Mouse (Mus musculus) leukemia stem cell, adult 10-12 weeks (primary cell): ENCODE measurements around the gene Chpf. TPM values are rescaled to one million over a fixed set of nuclear protein-coding genes. Genes with fewer than 3 reads are reported as not detected.

ENCODE experiments used
- polyA plus RNA-seq: library from polyadenylated mRNA; stranded (reverse); fragments of >175 nt; gene quantifications from 2 replicates; pipeline ENCODE4 v1.2.3, GENCODE M21; 2012; ENCODE audit warnings: low replicate concordance

The Chpf gene
- 39.4 and 46.1 TPM in 2 replicates for polyA plus RNA-seq

DNA sequence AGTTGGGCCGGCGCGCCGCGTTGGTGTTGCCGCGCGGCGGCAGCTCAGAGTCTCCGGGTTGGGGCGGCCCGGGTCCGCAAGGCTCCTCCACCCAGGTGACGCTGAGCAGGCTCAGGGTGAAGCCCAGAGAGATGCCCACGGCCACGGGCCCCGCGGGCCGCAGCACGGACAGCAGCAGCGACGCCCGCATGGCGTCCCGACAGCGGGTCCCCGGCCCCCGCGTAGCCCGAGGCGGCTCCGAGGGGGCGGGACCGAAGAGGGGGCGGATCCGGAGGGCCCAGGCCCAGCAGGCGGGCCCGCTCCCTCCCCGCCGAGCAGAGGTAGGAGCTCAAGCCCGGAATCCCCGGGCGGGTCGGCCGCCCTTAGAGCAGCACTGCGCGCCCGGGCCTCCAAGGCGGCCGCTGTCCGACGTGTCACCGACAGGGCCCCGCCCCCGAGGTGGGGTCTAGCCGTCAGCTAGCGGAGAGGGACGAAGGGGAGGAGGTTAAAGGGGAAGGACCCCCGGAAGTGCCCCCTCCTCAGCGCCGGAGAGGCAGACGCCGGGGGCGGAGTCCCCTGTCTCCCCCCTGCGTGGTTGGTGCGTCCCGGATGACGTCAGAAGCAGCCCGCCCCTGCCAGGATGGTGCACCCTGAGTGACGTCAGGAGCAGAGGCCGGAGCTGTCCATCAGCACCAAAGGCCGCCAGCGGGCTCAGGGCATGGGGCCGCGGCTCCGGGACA is at the start of gene Chpf, which contains the start of gene Tmem198:
Chpf (minus strand) TSS at position 392 of the 719 bp plus-strand sequence.
Tmem198 (plus strand) TSS at position 617 of the 719 bp plus-strand sequence.

DNA sequence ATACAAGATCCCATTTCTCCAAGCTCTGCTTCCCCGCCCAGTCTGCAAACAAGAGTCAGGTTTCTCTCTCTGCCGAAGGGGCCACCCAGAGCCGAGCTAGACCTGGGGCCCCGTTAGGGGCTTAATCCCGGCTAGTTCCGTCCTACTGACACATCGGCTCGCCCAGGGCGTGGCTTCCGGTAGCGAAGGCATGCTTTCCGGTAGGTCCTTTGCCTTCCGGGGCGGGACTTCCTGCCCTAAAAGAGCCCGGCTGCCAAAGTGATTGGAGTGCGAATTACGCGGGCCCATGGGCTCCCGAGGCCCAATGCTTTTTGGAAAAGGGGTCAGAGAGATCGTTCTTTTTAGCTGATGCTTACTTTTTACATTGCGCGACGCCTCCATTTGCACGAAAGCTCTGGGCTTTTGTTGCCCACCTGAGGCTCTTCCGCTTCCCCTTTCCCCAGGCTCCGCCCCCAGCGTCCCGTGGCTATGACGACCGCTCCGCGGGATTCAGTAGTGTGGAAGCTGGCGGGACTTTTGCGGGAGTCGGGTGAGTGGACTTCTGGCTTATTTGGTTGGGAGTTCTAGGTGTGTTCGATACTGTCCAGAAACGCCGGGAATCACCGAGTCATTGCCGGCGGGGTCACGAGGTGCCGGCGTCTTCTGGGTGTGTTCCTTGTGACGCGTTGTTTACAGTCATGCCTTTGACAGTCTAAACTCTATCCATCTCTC is 42.4 kb upstream of the Chpf start, which contains the start of gene Stk11ip:
Stk11ip (plus strand) TSS at position 209 of the 711 bp plus-strand sequence.

GRCm38 (mm10) chr1:75507006-75507405 is 27.9 kb upstream of the Chpf start, which contains the start of gene Inha:
Gene Inha, plus strand, starts transcription at chr1:75507077.

GRCm38 (mm10) chr1:75505956-75506831 is 27.1 kb upstream of the Chpf start, which contains the start of gene Obsl1:
Gene Obsl1, minus strand, starts transcription at chr1:75506452.

GRCm38 (mm10) chr1:75450314-75451005 is 28.6 kb downstream of the Chpf start, which contains the start of gene Asic4:
Gene Asic4, plus strand, starts transcription at chr1:75450436.

GRCm38 (mm10) chr1:75435475-75436328 is 43.4 kb downstream of the Chpf start, which contains the start of gene Gmppa:
Gene Gmppa, plus strand, starts transcription at chr1:75435930.

Other genes with a start within 250 kb of the Chpf start
- gene A630095N17Rik, start 247.2 kb downstream of the Chpf start, polyA plus RNA-seq: not detected in 2 replicates
- gene Dnajb2, start 242.9 kb downstream of the Chpf start, polyA plus RNA-seq: 27.3 and 57.8 TPM in 2 replicates
- gene Ptprn, start 214.8 kb downstream of the Chpf start, polyA plus RNA-seq: 0.21 and 0.60 TPM in 2 replicates
- not detected in 2 replicates for gene Resp18, start 200.9 kb downstream of the Chpf start, polyA plus RNA-seq
- 26.7 and 71.9 TPM in 2 replicates for gene Dnpep, start 161.3 kb downstream of the Chpf start, polyA plus RNA-seq
- 3.6 and 7.7 TPM in 2 replicates for gene Des, start 119.0 kb downstream of the Chpf start, polyA plus RNA-seq
- 3.2 and 3.5 TPM in 2 replicates for gene Speg, start 104.0 kb downstream of the Chpf start, polyA plus RNA-seq
- gene Gmppa, start 43.4 kb downstream of the Chpf start, polyA plus RNA-seq: 103 and 189 TPM in 2 replicates
- gene Asic4, start 28.9 kb downstream of the Chpf start, polyA plus RNA-seq: 0.25 TPM in 1 of 2 replicates, not detected in the other
- 1.3 and 5.1 TPM in 2 replicates for gene Tmem198, start 225 bp upstream of the Chpf start, polyA plus RNA-seq
- gene Obsl1, start 27.1 kb upstream of the Chpf start, polyA plus RNA-seq: 0.25 and 0.72 TPM in 2 replicates
- gene Inha, start 27.8 kb upstream of the Chpf start, polyA plus RNA-seq: 0.16 TPM in 1 of 2 replicates, not detected in the other
- gene Stk11ip, start 42.2 kb upstream of the Chpf start, polyA plus RNA-seq: 57.1 and 87.0 TPM in 2 replicates
- 0.60 and 0.76 TPM in 2 replicates for gene Slc4a3, start 67.0 kb upstream of the Chpf start, polyA plus RNA-seq